Mouse (Mus musculus) ovary, postnatal 36 days (tissue): ENCODE measurements at regions not wholly inside any gene's neighbourhood (a gene's known extent, or its start where the extent isn't known, plus 50 kb on each side); places are given as distances from the start of the nearest gene placed in this dataset.

Experiments used
- DNase-seq: peaks from one replicate; pipeline ENCODE4 v3.0.0; 2022; ENCODE audit warnings: low spot score, mixed read lengths

DNA sequence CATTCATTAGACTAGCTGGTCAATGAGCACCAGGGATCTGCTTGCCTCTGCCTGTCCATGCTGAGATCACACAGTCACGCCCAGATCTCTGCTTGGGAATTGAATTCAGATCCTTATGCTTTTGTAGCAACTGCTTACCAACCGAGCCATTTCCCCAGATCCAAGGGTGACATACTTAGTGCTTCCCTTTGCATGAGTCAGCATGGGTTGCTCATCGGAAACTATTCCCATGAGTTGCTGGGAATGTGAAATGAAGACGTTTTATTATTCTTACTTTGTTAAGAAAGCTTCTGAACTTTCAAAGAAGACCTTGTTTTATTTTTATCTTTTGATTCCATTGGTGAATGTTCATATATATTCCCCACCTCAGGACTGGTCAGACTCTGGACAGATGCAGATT, 82.3 kb upstream of the Far2 start:
- DNase-seq: no peak

- DNase-seq: no peak
These were observed 76.9 kb upstream of the Far2 start for GRCm38 (mm10) chr6:147970162-147970608.

- no peak for DNase-seq
These were observed 74.5 kb upstream of the Far2 start for GRCm38 (mm10) chr6:147972552-147972951.

GRCm38 (mm10) chr6:147973059-147973458, 74.0 kb upstream of the Far2 start:
- no peak for DNase-seq

GRCm38 (mm10) chr6:147975917-147976316, 71.1 kb upstream of the Far2 start:
- no peak for DNase-seq

- DNase-seq: no peak
These were observed 57.7 kb upstream of the Far2 start for GRCm38 (mm10) chr6:147989381-147989780.
